Mouse (Mus musculus): ENCODE results near the gene Camsap3. TPM values are rescaled to one million over a fixed set of nuclear protein-coding genes. Genes with fewer than 3 reads are reported as not detected.

Camsap3 gene
- polyA plus RNA-seq, 1 experiment = 136 TPM

DNA sequence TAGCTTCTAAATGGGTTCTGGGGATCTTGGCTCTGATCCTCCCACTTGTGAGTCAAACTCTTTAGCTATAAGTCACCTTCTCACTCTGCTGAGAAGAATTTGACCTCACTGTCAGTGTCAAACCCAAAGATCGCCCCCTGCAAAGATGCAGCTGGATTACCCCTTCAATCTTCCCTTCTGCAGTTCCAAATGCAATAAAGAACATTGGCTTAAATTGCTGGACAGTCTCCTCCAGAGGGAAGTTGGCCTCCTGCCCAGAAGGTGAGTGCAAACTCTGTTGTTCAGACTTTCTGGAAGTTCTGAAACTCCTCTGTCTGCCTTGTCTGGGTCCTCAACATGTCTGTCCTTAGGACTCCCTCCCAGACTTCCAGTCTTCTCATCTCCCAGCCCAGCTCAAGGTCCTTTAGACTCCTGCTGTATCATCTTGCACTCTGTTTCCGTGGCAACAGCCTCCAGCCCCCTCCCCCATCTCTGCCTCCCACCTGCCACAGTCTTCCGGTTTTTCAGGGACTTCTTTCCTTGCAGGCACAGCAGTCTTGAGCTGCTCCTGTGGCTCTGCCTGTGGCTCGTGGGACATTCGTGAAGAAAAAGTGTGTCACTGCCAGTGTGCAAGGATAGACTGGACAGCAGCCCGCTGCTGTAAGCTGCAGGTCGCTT lies 69.8 kb downstream of the Camsap3 start:
- Histone ChIP-seq H3K4me3 (ENCODE audit: low read depth, low read length) (no peak overlapping the region), H3K4me1 (ENCODE audit: control insufficient read depth, insufficient read depth, insufficient read length, low read length) (no peaks in the 10 kb centered on the region), H3K27ac (ENCODE audit: insufficient read depth, low read depth, low read length) (no peak overlapping the region), H3K36me3 (ENCODE audit: control insufficient read depth, insufficient read depth, low read length) (no peaks in the 10 kb centered on the region), H3K27me3 (ENCODE audit: control insufficient read depth, insufficient read depth, low read length) (no peaks in the 10 kb centered on the region)
- TF ChIP-seq POLR2A (IDR thresholded peaks at IDR 0.05; ENCODE audit: low read depth, low read length) (no peak), CTCF (IDR thresholded peaks at IDR 0.05; ENCODE audit: extremely low read depth, insufficient read length, insufficient replicate concordance, low read depth, low read length) (no peak)
- WGBS = 19% methylated on average over 7 of the region's 7 CpGs

Other genes with a start within 250 kb of the Camsap3 start
- 0.69 and 0.80 TPM in 2 replicates for gene A430078G23Rik, start 233.9 kb upstream of the Camsap3 start, polyA plus RNA-seq (2012; rRNA removed)
- 32.4 and 43.1 TPM in 2 replicates for gene Arhgef18, start 194.3 kb upstream of the Camsap3 start, polyA plus RNA-seq (2012; rRNA removed)
- gene Pex11g, start 119.6 kb upstream of the Camsap3 start, polyA plus RNA-seq (2012; rRNA removed) = 9.6 and 13.0 TPM in 2 replicates
- 0.08 and 0.11 TPM in 2 replicates for gene Tex45, start 116.4 kb upstream of the Camsap3 start, polyA plus RNA-seq (2012; rRNA removed)
- 20.2 and 40.0 TPM in 2 replicates for gene Zfp358, start 94.2 kb upstream of the Camsap3 start, polyA plus RNA-seq (2012; rRNA removed)
- gene Mcoln1, start 86.8 kb upstream of the Camsap3 start, polyA plus RNA-seq (2012; rRNA removed) = 123 and 389 TPM in 2 replicates
- 40.3 and 88.6 TPM in 2 replicates for gene Pnpla6, start 71.9 kb upstream of the Camsap3 start, polyA plus RNA-seq (2012; rRNA removed)
- gene C330021F23Rik, start 19.3 kb upstream of the Camsap3 start, polyA plus RNA-seq (2012; rRNA removed) = 0.51 and 3.4 TPM in 2 replicates
- gene Xab2, start 34.0 kb downstream of the Camsap3 start, polyA plus RNA-seq (2012; rRNA removed) = 18.1 and 44.3 TPM in 2 replicates
- gene Pet100, start 34.3 kb downstream of the Camsap3 start, polyA plus RNA-seq (2012; rRNA removed) = 1.8 and 2.5 TPM in 2 replicates
- not detected in 2 replicates for gene Pcp2, start 38.3 kb downstream of the Camsap3 start, polyA plus RNA-seq (2012; rRNA removed)
- 134 and 330 TPM in 2 replicates for gene Stxbp2, start 43.7 kb downstream of the Camsap3 start, polyA plus RNA-seq (2012; rRNA removed)
- 0.23 and 0.38 TPM in 2 replicates for gene Retn, start 68.5 kb downstream of the Camsap3 start, polyA plus RNA-seq (2012; rRNA removed)
- 0.14 TPM in 1 of 2 replicates, not detected in the other for gene Mcemp1, start 78.5 kb downstream of the Camsap3 start, polyA plus RNA-seq (2012; rRNA removed)
- 1.6 TPM in 1 of 2 replicates, not detected in the other for gene Fcor, start 85.1 kb downstream of the Camsap3 start, polyA plus RNA-seq (2012; rRNA removed)
- gene Trappc5, start 89.0 kb downstream of the Camsap3 start, polyA plus RNA-seq (2012; rRNA removed) = 17.9 and 32.1 TPM in 2 replicates
- 1.0 and 4.4 TPM in 2 replicates for gene Fcer2a, start 106.9 kb downstream of the Camsap3 start, polyA plus RNA-seq (2012; rRNA removed)
- 0.11 TPM in 1 of 2 replicates, not detected in the other for gene Clec4g, start 133.4 kb downstream of the Camsap3 start, polyA plus RNA-seq (2012; rRNA removed)
- 0.46 and 0.91 TPM in 2 replicates for gene Cd209a, start 161.7 kb downstream of the Camsap3 start, polyA plus RNA-seq (2012; rRNA removed)

All from small intestine, adult 2 months (tissue).